Mouse (Mus musculus): ENCODE measurements around the gene Slit3.

DNA sequence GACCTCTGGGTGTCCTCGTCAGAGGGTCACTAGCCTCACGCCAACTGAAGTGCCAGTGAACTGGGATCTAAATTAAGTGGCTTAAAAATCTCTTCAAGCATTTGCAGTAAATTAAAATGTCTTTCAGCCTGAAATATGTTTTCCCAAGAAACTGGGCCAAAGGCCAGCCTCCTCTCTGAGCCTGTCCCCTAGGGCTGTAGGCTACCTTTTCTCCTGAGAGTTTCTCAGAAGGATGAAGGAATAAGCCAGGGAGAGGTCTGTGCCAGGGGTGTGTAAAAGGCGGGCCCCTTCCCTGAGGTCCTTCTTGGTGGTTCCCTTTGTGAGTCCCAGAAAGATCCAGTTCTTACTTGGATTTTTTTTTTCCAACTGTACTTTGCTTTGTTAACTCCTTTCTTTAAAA lies 617.1 kb downstream of the Slit3 start:
- no peak for TF ChIP-seq MEF2A (IDR thresholded peaks at IDR 0.05; ENCODE audit: extremely low read depth, insufficient replicate concordance, low read depth, low read length, poor library complexity, severe bottlenecking)
- TF ChIP-seq GATA1 (IDR thresholded peaks at IDR 0.05; ENCODE audit: low read depth, low read length) = no peak
- no peak for TF ChIP-seq CHD2 (IDR thresholded peaks at IDR 0.05; ENCODE audit: low read length)
- no peak for TF ChIP-seq CTCF (IDR thresholded peaks at IDR 0.05 in 2 of 3, conservative IDR thresholded peaks at IDR 0.05 in 1 of 3; ENCODE audit: control insufficient read depth in 1 of 3, insufficient read depth in 1 of 3, low read depth in 2 of 3, low read length in 3 of 3, poor library complexity in 1 of 3, severe bottlenecking in 1 of 3)
- TF ChIP-seq TAL1 (IDR thresholded peaks at IDR 0.05; ENCODE audit: low read length) = no peak
- no peak for TF ChIP-seq ZNF384 (IDR thresholded peaks at IDR 0.05; ENCODE audit: low read depth, low read length)
- TF ChIP-seq JUND (IDR thresholded peaks at IDR 0.05; ENCODE audit: low read depth, low read length) = no peak
- TF ChIP-seq ELF1 (IDR thresholded peaks at IDR 0.05; ENCODE audit: low read depth, low read length) = no peak
- TF ChIP-seq ZC3H11A (IDR thresholded peaks at IDR 0.05; ENCODE audit: low read depth, low read length) = no peak
- no peak for TF ChIP-seq USF1 (IDR thresholded peaks at IDR 0.05; ENCODE audit: low read depth, low read length)
- no peak for TF ChIP-seq NELFE (IDR thresholded peaks at IDR 0.05; ENCODE audit: low read depth, low read length)
- TF ChIP-seq MAX (IDR thresholded peaks at IDR 0.05; ENCODE audit: low read length) = no peak

Measured in MEL (cell line).